Mouse (Mus musculus) intestine, embryonic 16.5 days (tissue): ENCODE results near the gene Gm20388. TPM values are rescaled to one million over a fixed set of nuclear protein-coding genes. Genes with fewer than 3 reads are reported as not detected.

Experiments used
- ATAC-seq: fragments of 200-750 bp; cut with Nextera tagmentation; 2 replicates; pipeline ENCODE4 v1.8.0; 2017; ENCODE audit warnings: moderate TSS enrichment, moderate library complexity
- H3K27ac ChIP-seq: fragments of 300-500 bp; sonication (generic); 2 replicates; pipeline ENCODE4 v1.5.1; 2014; ENCODE audit warnings: mild to moderate bottlenecking, low read length
- H3K27me3 ChIP-seq: fragments of 300-500 bp; sonication (generic); replicated peaks from 2 replicates; pipeline ENCODE4 v1.6.1; 2014; ENCODE audit warnings: low read length, control low read depth, mixed read lengths; ENCODE audit not compliant: control insufficient read depth, insufficient read depth
- H3K36me3 ChIP-seq: fragments of 300-500 bp; sonication (generic); 2 replicates; pipeline ENCODE4 v1.6.1; 2014; ENCODE audit warnings: low read length, control low read depth; ENCODE audit not compliant: control insufficient read depth, insufficient read depth
- H3K4me1 ChIP-seq: fragments of 300-500 bp; sonication (generic); 2 replicates; pipeline ENCODE4 v1.6.1; 2014; ENCODE audit warnings: low read length, control low read depth, mixed read lengths; ENCODE audit not compliant: control insufficient read depth, insufficient read depth
- H3K4me2 ChIP-seq: fragments of 300-500 bp; sonication (generic); 2 replicates; pipeline ENCODE4 v1.6.1; 2014; ENCODE audit warnings: low read depth, low read length, control low read depth
- H3K4me3 ChIP-seq: fragments of 300-500 bp; sonication (generic); 2 replicates; pipeline ENCODE4 v1.5.1; 2014; ENCODE audit warnings: mild to moderate bottlenecking, low read length
- H3K9ac ChIP-seq: fragments of 300-500 bp; sonication (generic); 2 replicates; pipeline ENCODE4 v1.6.1; 2014; ENCODE audit warnings: low read depth, low read length
- H3K9me3 ChIP-seq: fragments of 300-500 bp; sonication (generic); 2 replicates; pipeline ENCODE4 v1.6.1; 2016; ENCODE audit warnings: low read length, control low read depth; ENCODE audit not compliant: control insufficient read depth
- WGBS: fragments of 180-500 bp; shearing (Covaris S2); extraction: QIAGEN DNeasy Blood & Tissue Kit; methylation state at CpG from one replicate; pipeline ENCODE4 v1.1.7; 2014; 5-methylcytosine and 5-hydroxymethylcytosine counted together
- polyA plus RNA-seq: library from polyadenylated mRNA; unstranded; fragments of >200 nt; fragmentation: Nextera tagmentation; extraction: Ambion mirVana; gene quantifications from 2 replicates; pipeline ENCODE4 v1.2.1, GENCODE M21; 2015

Gm20388 gene
- polyA plus RNA-seq, 1 experiment from 2014 or later, result 5.8 TPM

GRCm38 (mm10) chr8:121619401-121619995, 1708.9 kb downstream of the Gm20388 start:
- H3K4me1 ChIP-seq, result peaks cover 25% of the 10 kb centered on the region
- no peak overlapping the region for H3K4me2 ChIP-seq
- H3K36me3 ChIP-seq, result no peaks in the 10 kb centered on the region; the same call in 1 of the 2 replicates
- WGBS, result 49% methylated on average over 7 of the region's 7 CpGs
- ATAC-seq, result peak; percentile 83
- no peaks in the 10 kb centered on the region for H3K27me3 ChIP-seq
- no peak overlapping the region for H3K4me3 ChIP-seq
- H3K9ac ChIP-seq, result no peak overlapping the region
- H3K9me3 ChIP-seq, result no peaks in the 10 kb centered on the region
- peak overlapping the region; percentile 68 for H3K27ac ChIP-seq

- H3K4me3 ChIP-seq, result no peak overlapping the region
- WGBS, result 77% methylated on average over 12 of the region's 12 CpGs
- no peaks in the 10 kb centered on the region for H3K9me3 ChIP-seq
- no peaks in the 10 kb centered on the region for H3K27me3 ChIP-seq
- no peak overlapping the region for H3K4me2 ChIP-seq
- H3K27ac ChIP-seq, result no peak overlapping the region; the same call in 1 of the 2 replicates
- ATAC-seq, result no peak; the same call in 1 of the 2 replicates
- peaks cover 25% of the 10 kb centered on the region for H3K4me1 ChIP-seq
- peak overlapping the region; percentile 19; the same call in 1 of the 2 replicates for H3K9ac ChIP-seq
- H3K36me3 ChIP-seq, result no peaks in the 10 kb centered on the region; the same call in 1 of the 2 replicates
Observed at GRCm38 (mm10) chr8:121620801-121621516, 1710.3 kb downstream of the Gm20388 start.

- no peak for ATAC-seq
- 81% methylated on average over 1 of the region's 1 CpGs for WGBS
- Histone ChIP-seq H3K27me3 (no peaks in the 10 kb centered on the region), H3K9me3 (no peaks in the 10 kb centered on the region), H3K4me1 (peaks cover 25% of the 10 kb centered on the region), H3K4me2 (no peak overlapping the region), H3K4me3 (no peak overlapping the region), H3K27ac (no peak overlapping the region), H3K36me3 (no peaks in the 10 kb centered on the region), H3K9ac (no peak overlapping the region)
Observed at GRCm38 (mm10) chr8:121621879-121622278, 1711.2 kb downstream of the Gm20388 start.

- peaks cover 25% of the 10 kb centered on the region for H3K4me1 ChIP-seq
- H3K9me3 ChIP-seq, result 0 out of 2 replicates have a peak, but pooled peaks cover 1% of the 10 kb centered on the region
- H3K36me3 ChIP-seq, result peaks cover 4% of the 10 kb centered on the region
- H3K4me2 ChIP-seq, result no peak overlapping the region
- H3K9ac ChIP-seq, result no peak overlapping the region
- no peak for ATAC-seq
- 85% methylated on average over 8 of the region's 8 CpGs for WGBS
- H3K4me3 ChIP-seq, result no peak overlapping the region
- no peaks in the 10 kb centered on the region for H3K27me3 ChIP-seq
- H3K27ac ChIP-seq, result no peak overlapping the region
Observed at GRCm38 (mm10) chr8:121623043-121623442, 1712.4 kb downstream of the Gm20388 start.

GRCm38 (mm10) chr8:121628681-121629080, 1718.0 kb downstream of the Gm20388 start:
- Histone ChIP-seq H3K9ac (no peak overlapping the region), H3K4me1 (peaks cover 16% of the 10 kb centered on the region), H3K27me3 (no peaks in the 10 kb centered on the region), H3K4me2 (no peak overlapping the region), H3K27ac (no peak overlapping the region), H3K36me3 (peaks cover 13% of the 10 kb centered on the region), H3K9me3 (0 out of 2 replicates have a peak, but pooled peaks cover 5% of the 10 kb centered on the region), H3K4me3 (no peak overlapping the region)
- no peak for ATAC-seq
- WGBS, result 68% methylated on average over 4 of the region's 4 CpGs

GRCm38 (mm10) chr8:121631645-121632071, 1721.0 kb downstream of the Gm20388 start:
- ATAC-seq, result no peak; the same call in 1 of the 2 replicates
- no peaks in the 10 kb centered on the region for H3K27me3 ChIP-seq
- H3K27ac ChIP-seq, result peak overlapping the region; percentile 62
- H3K9ac ChIP-seq, result no peak overlapping the region
- H3K4me1 ChIP-seq, result peaks cover 26% of the 10 kb centered on the region
- no peak overlapping the region for H3K4me3 ChIP-seq
- WGBS, result 47% methylated on average over 7 of the region's 7 CpGs
- peaks cover 13% of the 10 kb centered on the region for H3K36me3 ChIP-seq
- no peak overlapping the region for H3K4me2 ChIP-seq
- H3K9me3 ChIP-seq, result 0 out of 2 replicates have a peak, but pooled peaks cover 5% of the 10 kb centered on the region

- no peak for ATAC-seq
- Histone ChIP-seq H3K4me2 (no peak overlapping the region), H3K9me3 (0 out of 2 replicates have a peak, but pooled peaks cover 5% of the 10 kb centered on the region), H3K4me1 (peaks cover 27% of the 10 kb centered on the region), H3K27ac (peak overlapping the region; percentile 28; the same call in 1 of the 2 replicates), H3K27me3 (no peaks in the 10 kb centered on the region), H3K9ac (no peak overlapping the region), H3K36me3 (peaks cover 13% of the 10 kb centered on the region), H3K4me3 (no peak overlapping the region)
- WGBS, result 75% methylated on average over 5 of the region's 5 CpGs
Observed at GRCm38 (mm10) chr8:121632401-121632800, 1721.8 kb downstream of the Gm20388 start.

- H3K4me2 ChIP-seq, result no peak overlapping the region
- H3K27me3 ChIP-seq, result no peaks in the 10 kb centered on the region
- H3K4me1 ChIP-seq, result peaks cover 27% of the 10 kb centered on the region
- no peak overlapping the region for H3K4me3 ChIP-seq
- ATAC-seq, result peak; percentile 46; the same call in 1 of the 2 replicates
- H3K9me3 ChIP-seq, result no peaks in the 10 kb centered on the region
- no peak overlapping the region for H3K27ac ChIP-seq
- no peaks in the 10 kb centered on the region for H3K36me3 ChIP-seq
- no peak overlapping the region for H3K9ac ChIP-seq
- 54% methylated on average over 6 of the region's 6 CpGs for WGBS
Observed at GRCm38 (mm10) chr8:121635534-121635933, 1724.9 kb downstream of the Gm20388 start.

- H3K4me1 ChIP-seq, result peaks cover 27% of the 10 kb centered on the region
- H3K27me3 ChIP-seq, result no peaks in the 10 kb centered on the region
- 80% methylated on average over 8 of the region's 8 CpGs for WGBS
- H3K36me3 ChIP-seq, result no peaks in the 10 kb centered on the region
- H3K27ac ChIP-seq, result no peak overlapping the region
- H3K9me3 ChIP-seq, result no peaks in the 10 kb centered on the region
- no peak overlapping the region for H3K4me3 ChIP-seq
- no peak for ATAC-seq
- H3K4me2 ChIP-seq, result no peak overlapping the region
- no peak overlapping the region for H3K9ac ChIP-seq
Observed at GRCm38 (mm10) chr8:121636180-121636579, 1725.5 kb downstream of the Gm20388 start.
